Mouse (Mus musculus): ENCODE measurements at regions not wholly inside any gene's neighbourhood (a gene's known extent, or its start where the extent isn't known, plus 50 kb on each side); places are given as distances from the start of the nearest gene placed in this dataset.

- DNase-seq (ENCODE audit: low spot score in 2 of 2) = no peak
Measured at GRCm38 (mm10) chr12:110077211-110077884, 201.5 kb upstream of the Dio3 start.

- DNase-seq (ENCODE audit: low spot score in 2 of 2) = peak; percentile 21 to 54
Measured at GRCm38 (mm10) chr12:110078081-110078505, 200.8 kb upstream of the Dio3 start.

GRCm38 (mm10) chr12:110081831-110082615 lies 196.8 kb upstream of the Dio3 start:
- no peak for DNase-seq (ENCODE audit: low spot score in 2 of 2)

- peak; percentile 19 to 23 for DNase-seq (ENCODE audit: low spot score in 2 of 2)
Measured at GRCm38 (mm10) chr12:110082921-110083320, 195.9 kb upstream of the Dio3 start.

- no peak for DNase-seq (ENCODE audit: low spot score in 2 of 2)
Measured at GRCm38 (mm10) chr12:110083471-110083870, 195.4 kb upstream of the Dio3 start.

- DNase-seq (ENCODE audit: low spot score in 2 of 2) = no peak
Measured at GRCm38 (mm10) chr12:110086921-110087320, 191.9 kb upstream of the Dio3 start.

- DNase-seq (ENCODE audit: low spot score in 2 of 2) = no peak
Measured at GRCm38 (mm10) chr12:110087812-110088211, 191.1 kb upstream of the Dio3 start.

GRCm38 (mm10) chr12:110102186-110102585 lies 176.7 kb upstream of the Dio3 start:
- DNase-seq (ENCODE audit: low spot score in 2 of 2) = no peak

- no peak for DNase-seq (ENCODE audit: low spot score in 2 of 2)
Measured at GRCm38 (mm10) chr12:110112051-110112722, 166.7 kb upstream of the Dio3 start.

- DNase-seq (ENCODE audit: low spot score in 2 of 2) = no peak
Measured at GRCm38 (mm10) chr12:110112723-110113105, 166.2 kb upstream of the Dio3 start.

- DNase-seq (ENCODE audit: low spot score in 2 of 2) = no peak
Measured at GRCm38 (mm10) chr12:110120141-110120540, 158.7 kb upstream of the Dio3 start.

- DNase-seq (ENCODE audit: low spot score in 2 of 2) = no peak
Measured at GRCm38 (mm10) chr12:110122976-110123375, 155.9 kb upstream of the Dio3 start.

- no peak for DNase-seq (ENCODE audit: low spot score in 2 of 2)
Measured at GRCm38 (mm10) chr12:110126525-110126924, 152.3 kb upstream of the Dio3 start.

- no peak for DNase-seq (ENCODE audit: low spot score in 2 of 2)
Measured at GRCm38 (mm10) chr12:110145379-110145778, 133.5 kb upstream of the Dio3 start.

GRCm38 (mm10) chr12:110154225-110154962 lies 124.5 kb upstream of the Dio3 start:
- DNase-seq (ENCODE audit: low spot score in 2 of 2) = no peak

- no peak for DNase-seq (ENCODE audit: low spot score in 2 of 2)
Measured at GRCm38 (mm10) chr12:110154963-110155325, 123.9 kb upstream of the Dio3 start.

GRCm38 (mm10) chr12:110156441-110156840 lies 122.4 kb upstream of the Dio3 start:
- DNase-seq (ENCODE audit: low spot score in 2 of 2) = no peak

GRCm38 (mm10) chr12:110157998-110158747 lies 120.7 kb upstream of the Dio3 start:
- no peak for DNase-seq (ENCODE audit: low spot score in 2 of 2)

- DNase-seq (ENCODE audit: low spot score in 2 of 2) = no peak
Measured at GRCm38 (mm10) chr12:110161306-110161705, 117.6 kb upstream of the Dio3 start.

- no peak for DNase-seq (ENCODE audit: low spot score in 2 of 2)
Measured at GRCm38 (mm10) chr12:110165462-110165861, 113.4 kb upstream of the Dio3 start.

- DNase-seq (ENCODE audit: low spot score in 2 of 2) = no peak
Measured at GRCm38 (mm10) chr12:110168407-110168806, 110.5 kb upstream of the Dio3 start.

Measured in gastrocnemius, adult 8-10 months (tissue).